Mouse (Mus musculus) heart, postnatal 36 days (tissue): ENCODE data around the gene Vmn1r85. TPM values are rescaled to one million over a fixed set of nuclear protein-coding genes. Genes with fewer than 3 reads are reported as not detected.
A peak's percentile ranks its signal among the peaks of the same experiment; 100 is the strongest.

Source experiments
- DNase-seq, 2 experiments: peaks; one replicate each; pipeline ENCODE4 v3.0.0; 2021 to 2022
- intact Hi-C: fragments of 180-260 bp; cut with DNase I; formaldehyde crosslinking; loops from one replicate; pipeline ENCODE4 v1.15.1; 2025
- total RNA-seq, 2 experiments: library from RNA; stranded (reverse); gene quantifications; 2 replicates each; pipeline ENCODE4 v1.2.3; 2021

Vmn1r85 gene
- total RNA-seq, 2 experiments from 2014 or later: not detected

DNA sequence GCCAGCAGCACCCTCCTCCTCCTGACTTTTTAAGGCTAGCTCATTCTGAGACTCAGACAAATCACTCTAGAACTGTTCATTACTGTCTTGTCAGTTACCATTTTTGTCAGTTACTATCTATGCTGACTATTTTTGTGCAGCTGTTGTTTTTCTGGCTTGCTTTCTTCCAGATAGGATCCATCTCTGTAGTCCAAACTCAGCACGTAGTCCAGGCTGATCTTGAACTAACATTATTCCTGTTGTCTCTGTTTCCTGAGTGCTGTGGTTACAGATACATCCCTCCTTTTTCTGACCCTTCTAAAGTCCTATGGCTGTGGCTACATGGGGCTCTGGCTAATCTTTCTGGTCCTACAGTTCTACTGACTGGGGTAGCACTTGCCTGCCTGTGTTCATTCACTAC, 55.8 kb downstream of the Vmn1r85 start:
- intact Hi-C loops: loop anchor here (5.0 kb wide), 1 partner anchor 62 kb away; the partner anchor contains the start of gene Zfp446

DNA sequence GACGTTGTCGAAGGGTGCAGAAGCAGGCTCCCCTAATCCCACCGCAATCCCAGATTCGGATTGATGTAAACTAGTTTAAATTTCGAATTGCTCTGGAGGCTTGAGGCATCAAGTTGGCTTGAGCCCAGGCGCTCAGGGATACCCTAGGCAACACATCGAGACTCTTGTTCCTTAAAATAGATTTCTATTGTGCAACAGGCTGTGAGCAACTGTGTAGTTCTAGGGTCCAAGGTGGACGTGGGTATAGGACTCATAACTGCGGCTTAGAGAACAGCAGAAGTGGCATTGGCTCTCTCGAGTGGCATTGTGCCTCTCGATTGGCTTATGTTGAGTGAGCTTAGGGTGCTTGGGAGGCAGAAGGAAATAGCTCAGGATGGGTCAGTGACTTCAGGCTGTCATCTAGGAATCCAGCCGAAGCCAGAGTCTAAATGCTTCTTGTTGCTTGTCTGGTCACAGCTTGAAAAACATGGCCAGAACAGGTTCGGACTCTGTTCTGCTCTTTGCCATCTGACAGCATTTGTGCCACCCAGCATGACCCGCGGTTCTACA, 56.3 kb downstream of the Vmn1r85 start:
- DNase-seq: peak in 1 of 2 experiments; percentile 2
- intact Hi-C loops: loop anchor here (5.0 kb wide), 1 partner anchor 61 kb away; the partner anchor contains the start of gene Zfp446

More for the DNA sequence above, 55.8 kb downstream of the Vmn1r85 start:
- no peak for DNase-seq

DNA sequence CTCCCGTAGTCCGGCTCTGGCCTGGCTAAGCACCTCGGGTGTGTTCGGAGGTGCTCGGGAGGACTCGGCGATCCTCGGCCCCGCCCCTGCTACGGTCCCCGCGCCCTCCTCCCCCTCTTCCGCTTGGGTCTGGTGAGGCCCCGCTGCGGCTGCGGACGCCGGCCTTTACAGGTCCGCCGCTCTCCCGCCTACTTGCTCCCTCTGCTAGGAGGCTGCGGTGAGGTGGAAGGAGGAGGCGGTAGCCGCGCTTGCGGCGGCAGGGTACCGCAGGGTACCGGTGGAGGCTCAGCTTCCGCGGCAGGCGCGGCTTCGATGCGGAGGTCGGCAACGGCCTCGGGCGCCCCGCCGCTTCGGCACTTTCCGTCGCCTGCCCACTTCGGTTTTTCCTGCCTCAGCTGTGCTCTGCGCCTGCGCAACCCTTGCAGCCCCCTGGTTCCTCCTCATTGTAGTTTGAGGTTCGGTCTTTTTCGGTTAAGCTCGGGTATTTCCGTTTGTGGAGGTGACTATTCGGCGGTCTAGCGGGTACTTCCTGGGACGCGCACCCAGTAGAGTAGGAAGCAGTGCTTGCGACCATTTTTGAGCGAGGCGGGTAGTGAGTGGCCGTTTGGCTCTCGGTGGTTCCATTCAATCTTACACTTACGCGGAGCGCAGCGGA, 56.9 kb downstream of the Vmn1r85 start, which contains the start of gene Ube2m:
TSS of gene Ube2m (minus strand) at position 375 of the 655 bp plus-strand sequence.
- peak; percentile 99 for DNase-seq
- intact Hi-C loops: loop anchor here (5.0 kb wide), 1 partner anchor 61 kb away; the partner anchor contains the start of gene Zfp446

- intact Hi-C loops: loop anchor here (5.0 kb wide), 1 partner anchor 60 kb away; the partner anchor contains the start of gene Zfp446
- no peak for DNase-seq
Observed at GRCm38 (mm10) chr7:13037366-13037765, 57.6 kb downstream of the Vmn1r85 start.

DNA sequence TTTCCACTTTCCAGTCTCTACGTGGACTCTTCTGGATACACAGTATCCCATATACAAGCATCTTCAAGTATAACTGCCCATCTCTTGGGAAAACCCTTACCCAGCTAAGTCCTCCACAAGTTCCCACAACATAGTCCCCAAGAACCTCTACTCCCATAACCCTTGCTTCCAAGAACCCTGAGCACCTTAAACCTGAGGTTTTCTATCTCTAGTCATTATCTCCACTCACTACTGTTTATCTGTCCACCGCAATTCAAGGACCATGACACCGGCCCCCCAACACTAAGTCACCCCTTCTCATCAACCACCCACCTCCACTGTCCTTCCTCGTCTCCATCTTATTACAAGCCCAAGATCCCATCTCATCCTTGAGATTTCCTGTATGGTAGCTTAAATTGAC, 58.2 kb downstream of the Vmn1r85 start:
- intact Hi-C loops: loop anchor here (5.0 kb wide), 1 partner anchor 60 kb away; the partner anchor contains the start of gene Zfp446
- DNase-seq: no peak

GRCm38 (mm10) chr7:13035211-13035855, 59.6 kb downstream of the Vmn1r85 start:
- DNase-seq: no peak
- intact Hi-C loops: loop anchor here (5.0 kb wide), 1 partner anchor 58 kb away; the partner anchor contains the start of gene Zfp446

- peak; percentile 97 for DNase-seq
- intact Hi-C loops: loop anchor here (5.0 kb wide), 1 partner anchor 197 kb away; no protein-coding TSS in a partner anchor
Observed at GRCm38 (mm10) chr7:13034148-13034977, 60.6 kb downstream of the Vmn1r85 start, which contains the start of gene Chmp2a. Gene Chmp2a, minus strand, starts transcription at chr7:13034807.

DNA sequence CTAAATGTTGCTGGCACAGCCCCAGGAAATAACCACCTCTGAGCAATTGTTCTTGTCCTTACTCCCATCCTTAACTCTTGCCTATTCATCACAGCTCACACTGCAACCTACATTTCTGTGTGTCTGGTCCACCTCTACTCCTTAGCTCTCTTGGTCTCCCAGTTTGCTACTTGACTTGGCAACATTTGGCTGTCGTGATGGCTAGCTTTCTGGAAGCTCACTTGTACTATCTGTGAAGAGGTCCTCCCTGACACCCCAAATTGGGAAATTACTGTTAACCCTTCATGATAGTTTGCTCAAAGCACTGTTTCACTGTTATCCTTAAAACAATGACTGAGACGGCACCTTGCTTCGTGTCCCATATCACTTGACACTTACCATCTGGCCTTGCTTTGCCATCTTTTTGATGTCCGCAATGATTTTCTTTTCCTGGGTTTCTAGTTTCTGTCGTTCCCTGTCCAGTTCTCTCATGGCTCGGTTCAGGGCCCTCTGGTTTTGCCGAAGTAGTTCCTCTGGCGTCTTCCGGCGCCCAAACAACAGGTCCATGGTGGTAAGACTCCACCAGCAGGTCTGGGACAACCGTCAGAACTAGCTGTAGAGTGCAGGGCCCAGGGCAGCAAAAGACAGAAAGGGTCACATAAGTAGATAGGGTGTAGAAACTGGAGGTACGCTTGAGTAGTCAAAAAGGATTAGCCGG, 61.4 kb downstream of the Vmn1r85 start:
- intact Hi-C loops: loop anchor here (5.0 kb wide), 1 partner anchor 196 kb away; no protein-coding TSS in a partner anchor
- DNase-seq: no peak

Other genes starting within 250 kb of the Vmn1r85 start
- 1 to 10 TPM; 3.0 to 3.6 TPM for gene Zfp128, start 214.0 kb downstream of the Vmn1r85 start, total RNA-seq
- gene Zscan22, start 197.4 kb downstream of the Vmn1r85 start, total RNA-seq: 1 to 10 TPM; 4.4 to 4.9 TPM
- 100 to 1,000 TPM; 550 to 562 TPM for gene Rps5, start 172.9 kb downstream of the Vmn1r85 start, total RNA-seq
- under 1 TPM; 0.25 to 0.38 TPM for gene Rnf225, start 167.8 kb downstream of the Vmn1r85 start, total RNA-seq
- gene Zfp324, start 129.3 kb downstream of the Vmn1r85 start, total RNA-seq: 1 to 10 TPM; 2.8 to 3.7 TPM
- gene Zfp446, start 117.3 kb downstream of the Vmn1r85 start, total RNA-seq: 1 to 10 TPM; 2.5 to 2.9 TPM
- not detected for gene Slc27a5, start 97.0 kb downstream of the Vmn1r85 start, total RNA-seq
- gene Trim28, start 96.1 kb downstream of the Vmn1r85 start, total RNA-seq: 10 to 100 TPM; 83.3 to 95.8 TPM
- 1 to 10 TPM; 7.9 to 8.8 TPM for gene Zbtb45, start 85.1 kb downstream of the Vmn1r85 start, total RNA-seq
- 100 to 1,000 TPM; 124 to 136 TPM for gene Chmp2a, start 60.4 kb downstream of the Vmn1r85 start, total RNA-seq
- 100 to 1,000 TPM; 198 to 199 TPM for gene Ube2m, start 56.9 kb downstream of the Vmn1r85 start, total RNA-seq
- under 1 TPM; 0.47 to 0.60 TPM for gene Mzf1, start 40.4 kb downstream of the Vmn1r85 start, total RNA-seq
- not detected for gene Vmn1r86, start 24.7 kb upstream of the Vmn1r85 start, total RNA-seq
- gene Vmn1r87, start 45.0 kb upstream of the Vmn1r85 start, total RNA-seq: not detected
- under 1 TPM in 1 of 2 experiments, not detected in 1; 0.06 TPM for gene Vmn1r88, start 64.4 kb upstream of the Vmn1r85 start, total RNA-seq
- not detected for gene Vmn1r89, start 117.8 kb upstream of the Vmn1r85 start, total RNA-seq
- gene Lig1, start 182.1 kb upstream of the Vmn1r85 start, total RNA-seq: 1 to 10 TPM; 3.5 to 5.0 TPM
- 1 to 10 TPM; 7.8 to 8.1 TPM for gene Zswim9, start 183.5 kb upstream of the Vmn1r85 start, total RNA-seq
- under 1 TPM in 1 of 2 experiments, not detected in 1; 0.14 TPM for gene Pla2g4c, start 229.5 kb upstream of the Vmn1r85 start, total RNA-seq